Mouse (Mus musculus) midbrain, embryonic 10.5 days (tissue): ENCODE measurements around the gene Hs6st3. TPM values are rescaled to one million over a fixed set of nuclear protein-coding genes. Genes with fewer than 3 reads are reported as not detected.
"Not testable (repeated sequence)": the region's sequence is repeated elsewhere in the genome, so short reads cannot be mapped to it uniquely, and the experiment has no call there.

Source experiments
- DNase-seq: peaks from one replicate; pipeline ENCODE4 v3.0.0-alpha.2; 2017; ENCODE audit warnings: low spot score
- H3K27ac ChIP-seq: fragments of 300-500 bp; sonication (generic); replicated peaks from 2 replicates; pipeline ENCODE4 v1.5.1; 2016; ENCODE audit warnings: mild to moderate bottlenecking
- H3K27me3 ChIP-seq: fragments of 300-500 bp; sonication (generic); 2 replicates; pipeline ENCODE4 v1.6.1; 2016; ENCODE audit warnings: low read depth, mild to moderate bottlenecking; ENCODE audit not compliant: poor library complexity, severe bottlenecking
- H3K36me3 ChIP-seq: fragments of 300-500 bp; sonication (generic); 2 replicates; pipeline ENCODE4 v1.6.1; 2016; ENCODE audit warnings: mild to moderate bottlenecking, moderate library complexity
- H3K4me1 ChIP-seq: fragments of 300-500 bp; sonication (generic); 2 replicates; pipeline ENCODE4 v1.6.1; 2016
- H3K4me3 ChIP-seq: fragments of 300-500 bp; sonication (generic); 2 replicates; pipeline ENCODE4 v1.5.1; 2016; ENCODE audit warnings: mild to moderate bottlenecking, moderate library complexity
- H3K9me3 ChIP-seq: fragments of 300-500 bp; sonication (generic); replicated peaks from 2 replicates; pipeline ENCODE4 v1.6.1; 2016; ENCODE audit warnings: mild to moderate bottlenecking
- WGBS: fragments of 180-500 bp; shearing (Covaris S2); methylation state at CpG from one replicate; pipeline ENCODE4 v1.1.7; 2016; 5-methylcytosine and 5-hydroxymethylcytosine counted together
- polyA plus RNA-seq: library from polyadenylated mRNA; unstranded; fragments of >200 nt; fragmentation: Nextera tagmentation; extraction: Ambion mirVana; gene quantifications from 2 replicates; pipeline ENCODE4 v1.2.1, GENCODE M21; 2016

Hs6st3 gene
- polyA plus RNA-seq, 1 experiment from 2014 or later, result not detected

- Histone ChIP-seq H3K36me3 (no peaks in the 10 kb centered on the region), H3K4me3 (no peak overlapping the region), H3K27ac (no peak overlapping the region), H3K27me3 (no peaks in the 10 kb centered on the region), H3K9me3 (no peaks in the 10 kb centered on the region), H3K4me1 (no peaks in the 10 kb centered on the region)
- DNase-seq, result no peak
- WGBS, result 86% methylated on average over 4 of the region's 4 CpGs
Measured at GRCm38 (mm10) chr14:119477836-119478235, 339.7 kb downstream of the Hs6st3 start.

- WGBS, result 87% methylated on average over 5 of the region's 5 CpGs
- Histone ChIP-seq H3K9me3 (no peaks in the 10 kb centered on the region), H3K27me3 (no peaks in the 10 kb centered on the region), H3K4me3 (no peak overlapping the region), H3K36me3 (no peaks in the 10 kb centered on the region), H3K4me1 (no peaks in the 10 kb centered on the region), H3K27ac (no peak overlapping the region)
- no peak for DNase-seq
Measured at GRCm38 (mm10) chr14:119488978-119489703, 351.0 kb downstream of the Hs6st3 start.

- H3K4me1 ChIP-seq, result no peaks in the 10 kb centered on the region
- no peaks in the 10 kb centered on the region for H3K9me3 ChIP-seq
- DNase-seq, result no peak
- H3K36me3 ChIP-seq, result no peaks in the 10 kb centered on the region
- H3K27ac ChIP-seq, result no peak overlapping the region
- H3K4me3 ChIP-seq, result no peak overlapping the region
- H3K27me3 ChIP-seq, result peaks cover 18% of the 10 kb centered on the region
- 94% methylated on average over 5 of the region's 5 CpGs for WGBS
Measured at GRCm38 (mm10) chr14:119520632-119521031, 382.5 kb downstream of the Hs6st3 start.

GRCm38 (mm10) chr14:119521056-119521455 lies 382.9 kb downstream of the Hs6st3 start:
- 100% methylated on average over 1 of the region's 1 CpGs for WGBS
- H3K36me3 ChIP-seq, result no peaks in the 10 kb centered on the region
- H3K4me3 ChIP-seq, result no peak overlapping the region
- H3K4me1 ChIP-seq, result no peaks in the 10 kb centered on the region
- H3K27ac ChIP-seq, result no peak overlapping the region
- DNase-seq, result no peak
- no peaks in the 10 kb centered on the region for H3K9me3 ChIP-seq
- H3K27me3 ChIP-seq, result peaks cover 15% of the 10 kb centered on the region

- 84% methylated on average over 13 of the region's 13 CpGs for WGBS
- Histone ChIP-seq H3K9me3 (no peaks in the 10 kb centered on the region), H3K4me1 (no peaks in the 10 kb centered on the region), H3K36me3 (no peaks in the 10 kb centered on the region), H3K4me3 (no peak overlapping the region), H3K27me3 (no peaks in the 10 kb centered on the region), H3K27ac (no peak overlapping the region)
- DNase-seq, result no peak
Measured at GRCm38 (mm10) chr14:119532889-119533546, 394.9 kb downstream of the Hs6st3 start.

GRCm38 (mm10) chr14:119540505-119540904 lies 402.4 kb downstream of the Hs6st3 start:
- no peaks in the 10 kb centered on the region for H3K27me3 ChIP-seq
- H3K4me3 ChIP-seq, result no peak overlapping the region
- H3K4me1 ChIP-seq, result no peaks in the 10 kb centered on the region
- no peak overlapping the region for H3K27ac ChIP-seq
- H3K36me3 ChIP-seq, result no peaks in the 10 kb centered on the region
- WGBS, result 93% methylated on average over 5 of the region's 5 CpGs
- no peaks in the 10 kb centered on the region for H3K9me3 ChIP-seq
- DNase-seq, result no peak

- DNase-seq, result no peak
- Histone ChIP-seq H3K4me1 (no peaks in the 10 kb centered on the region), H3K9me3 (no peaks in the 10 kb centered on the region), H3K36me3 (no peaks in the 10 kb centered on the region), H3K27ac (no peak overlapping the region), H3K27me3 (no peaks in the 10 kb centered on the region), H3K4me3 (no peak overlapping the region)
- WGBS, result 83% methylated on average over 3 of the region's 3 CpGs
Measured at GRCm38 (mm10) chr14:119544596-119544995, 406.5 kb downstream of the Hs6st3 start.

GRCm38 (mm10) chr14:119558356-119558755 lies 420.2 kb downstream of the Hs6st3 start:
- H3K4me3 ChIP-seq, result no peak overlapping the region
- no peaks in the 10 kb centered on the region for H3K4me1 ChIP-seq
- H3K27me3 ChIP-seq, result no peaks in the 10 kb centered on the region
- no peak for DNase-seq
- H3K27ac ChIP-seq, result no peak overlapping the region
- 86% methylated on average over 4 of the region's 4 CpGs for WGBS
- H3K36me3 ChIP-seq, result no peaks in the 10 kb centered on the region
- no peaks in the 10 kb centered on the region for H3K9me3 ChIP-seq

GRCm38 (mm10) chr14:119582039-119582508 lies 443.9 kb downstream of the Hs6st3 start:
- WGBS, result 61% methylated on average over 10 of the region's 10 CpGs
- Histone ChIP-seq H3K36me3 (no peaks in the 10 kb centered on the region), H3K9me3 (no peaks in the 10 kb centered on the region), H3K4me1 (peaks cover 11% of the 10 kb centered on the region; the same call in 1 of the 2 replicates), H3K4me3 (no peak overlapping the region), H3K27ac (no peak overlapping the region), H3K27me3 (no peaks in the 10 kb centered on the region)
- no peak for DNase-seq

GRCm38 (mm10) chr14:119585069-119585468 lies 446.9 kb downstream of the Hs6st3 start:
- Histone ChIP-seq H3K36me3 (no peaks in the 10 kb centered on the region), H3K4me1 (peaks cover 11% of the 10 kb centered on the region; the same call in 1 of the 2 replicates), H3K9me3 (no peaks in the 10 kb centered on the region), H3K4me3 (no peak overlapping the region), H3K27me3 (no peaks in the 10 kb centered on the region), H3K27ac (no peak overlapping the region)
- WGBS, result 92% methylated on average over 4 of the region's 4 CpGs
- DNase-seq, result no peak

- 93% methylated on average over 1 of the region's 1 CpGs for WGBS
- H3K27ac ChIP-seq, H3K4me1 ChIP-seq, H3K36me3 ChIP-seq, H3K9me3 ChIP-seq, H3K4me3 ChIP-seq, H3K27me3 ChIP-seq, DNase-seq: not testable (repeated sequence)
Measured at GRCm38 (mm10) chr14:119587365-119587764, 449.2 kb downstream of the Hs6st3 start.

- H3K4me1 ChIP-seq, result no peaks in the 10 kb centered on the region
- H3K27ac ChIP-seq, result no peak overlapping the region
- H3K4me3 ChIP-seq, result no peak overlapping the region
- no peaks in the 10 kb centered on the region for H3K36me3 ChIP-seq
- no peaks in the 10 kb centered on the region for H3K27me3 ChIP-seq
- WGBS, result 62% methylated on average over 14 of the region's 14 CpGs
- no peaks in the 10 kb centered on the region for H3K9me3 ChIP-seq
- no peak for DNase-seq
Measured at GRCm38 (mm10) chr14:119604327-119604726, 466.2 kb downstream of the Hs6st3 start.

GRCm38 (mm10) chr14:119612793-119613192 lies 474.7 kb downstream of the Hs6st3 start:
- no peaks in the 10 kb centered on the region for H3K27me3 ChIP-seq
- whole genome bisulfite sequencing, result 91% methylated on average over 2 of the region's 2 CpGs
- no peak overlapping the region for H3K4me3 ChIP-seq
- no peaks in the 10 kb centered on the region for H3K9me3 ChIP-seq
- H3K36me3 ChIP-seq, result no peaks in the 10 kb centered on the region
- H3K27ac ChIP-seq, result no peak overlapping the region
- DNase-seq, result no peak
- no peaks in the 10 kb centered on the region for H3K4me1 ChIP-seq
